Comparison of ENCODE assay signal across 8 mouse cellular contexts in genomic region chr7:133759611-133760353, GRCm38 (mm10). TPM values are rescaled to one million over a fixed set of nuclear protein-coding genes. Genes with fewer than 3 reads are reported as not detected.
A peak's percentile ranks its signal among the peaks of the same experiment; 100 is the strongest.
DNase-seq lines count a peak whose midpoint lies in the region; ATAC-seq lines count a peak whose summit lies in the region.

No protein-coding gene starts in this region.

- H3K9ac ChIP-seq in forebrain, embryonic 16.5 days (replicated peaks; ENCODE audit: low read depth, low read length): peak overlapping the region; percentile 43
- peak overlapping the region; percentile 28; the same call in 1 of the 2 replicates for H3K9ac ChIP-seq in limb, embryonic 12.5 days (replicated peaks)
- H3K9ac ChIP-seq in stomach, embryonic 14.5 days (replicated peaks; ENCODE audit: low read depth, low read length): no peak overlapping the region

- WGBS in forebrain, embryonic 16.5 days: 2% methylated on average over 27 of the region's 27 CpGs
- WGBS in limb, embryonic 12.5 days: 8% methylated on average over 27 of the region's 27 CpGs
- WGBS in stomach, embryonic 14.5 days: 17% methylated on average over 27 of the region's 27 CpGs

- peak overlapping the region; percentile 79 for H3K27ac ChIP-seq in forebrain, embryonic 16.5 days (ENCODE audit: low read length)
- peak overlapping the region; percentile 68 for H3K27ac ChIP-seq in limb, embryonic 12.5 days
- H3K27ac ChIP-seq in stomach, embryonic 14.5 days (ENCODE audit: low read length): no peak overlapping the region

- H3K36me3 ChIP-seq in forebrain, embryonic 16.5 days (ENCODE audit: control insufficient read depth, insufficient read depth): no peaks in the 10 kb centered on the region
- no peaks in the 10 kb centered on the region for H3K36me3 ChIP-seq in limb, embryonic 12.5 days
- no peaks in the 10 kb centered on the region for H3K36me3 ChIP-seq in stomach, embryonic 14.5 days (ENCODE audit: control insufficient read depth, insufficient read depth, low read length)

- peak; percentile 92 for ATAC-seq in forebrain, embryonic 16.5 days
- peak; percentile 52; the same call in 1 of the 2 replicates for ATAC-seq in limb, embryonic 12.5 days (ENCODE audit: insufficient number of reproducible peaks, insufficient read depth, low FRiP score, low TSS enrichment, low read depth)
- ATAC-seq in stomach, embryonic 14.5 days (ENCODE audit: insufficient number of reproducible peaks, insufficient read depth, low FRiP score, low read depth): no peak
- ATAC-seq in megakaryocyte progenitor cell, adult 5-6 weeks (replicated peaks; ENCODE audit: poor library complexity): no peak

- H3K27me3 ChIP-seq in forebrain, embryonic 16.5 days (replicated peaks; ENCODE audit: control insufficient read depth, insufficient read depth, low read length): no peaks in the 10 kb centered on the region
- no peaks in the 10 kb centered on the region for H3K27me3 ChIP-seq in limb, embryonic 12.5 days
- H3K27me3 ChIP-seq in stomach, embryonic 14.5 days (ENCODE audit: control insufficient read depth, insufficient read depth, low read length): no peaks in the 10 kb centered on the region

- DNase-seq in right cerebral cortex, postnatal 10 days (ENCODE audit: low spot score in 2 of 2): peak; percentile 55 to 56
- DNase-seq in right cerebral cortex, postnatal 36 days (ENCODE audit: low spot score in 2 of 2): no peak
- DNase-seq in cerebellum, adult 8-10 months: no peak
- no peak for DNase-seq in spleen, postnatal 14 days (ENCODE audit: low spot score in 2 of 2)

- peak overlapping the region; percentile 34 for H3K4me3 ChIP-seq in forebrain, embryonic 16.5 days (replicated peaks; ENCODE audit: low read length)
- H3K4me3 ChIP-seq in limb, embryonic 12.5 days (replicated peaks): peak overlapping the region; percentile 15
- H3K4me3 ChIP-seq in stomach, embryonic 14.5 days (ENCODE audit: low read depth, low read length): no peak overlapping the region

- peak overlapping the region; percentile 56 for H3K4me2 ChIP-seq in forebrain, embryonic 16.5 days (ENCODE audit: low read length)
- H3K4me2 ChIP-seq in limb, embryonic 12.5 days: peak overlapping the region; percentile 48
- peak overlapping the region; percentile 25 for H3K4me2 ChIP-seq in stomach, embryonic 14.5 days (replicated peaks; ENCODE audit: low read depth, low read length)

- no peaks in the 10 kb centered on the region for H3K9me3 ChIP-seq in forebrain, embryonic 16.5 days (ENCODE audit: control insufficient read depth, low read length)
- H3K9me3 ChIP-seq in limb, embryonic 12.5 days: no peaks in the 10 kb centered on the region
- H3K9me3 ChIP-seq in stomach, embryonic 14.5 days (ENCODE audit: control insufficient read depth, low read depth, low read length): no peaks in the 10 kb centered on the region

- peaks cover 24% of the 10 kb centered on the region for H3K4me1 ChIP-seq in forebrain, embryonic 16.5 days (replicated peaks; ENCODE audit: control insufficient read depth, insufficient read depth, low read length)
- 0 out of 2 replicates have a peak, but pooled peaks cover 3% of the 10 kb centered on the region for H3K4me1 ChIP-seq in limb, embryonic 12.5 days (replicated peaks)
- no peaks in the 10 kb centered on the region for H3K4me1 ChIP-seq in stomach, embryonic 14.5 days (ENCODE audit: control insufficient read depth, insufficient read depth, low read length)

RNA-seq across cellular contexts. Expression of gene Fank1, which starts 16.9 kb away (rescaled TPM):
- 3.0 and 3.3 TPM in 2 replicates for polyA plus RNA-seq in forebrain, embryonic 16.5 days (2015; fragmentation: Nextera tagmentation; extraction: Ambion mirVana)
- polyA plus RNA-seq in limb, embryonic 12.5 days (2016; fragmentation: Nextera tagmentation; extraction: Ambion mirVana): 0.16 TPM in 1 of 2 replicates, not detected in the other
- polyA plus RNA-seq in stomach, embryonic 14.5 days (2014; fragmentation: Nextera tagmentation; extraction: Ambion mirVana): 0.20 and 0.36 TPM in 2 replicates
- total RNA-seq in megakaryocyte progenitor cell, adult 5-6 weeks (2015): not detected in 2 replicates
- not detected in 2 replicates for total RNA-seq in megakaryocyte progenitor cell, adult 5-6 weeks (2017)

RNA-seq across cellular contexts. Expression of gene Dhx32, which starts 22.7 kb away (rescaled TPM):
- 50.8 and 51.0 TPM in 2 replicates for polyA plus RNA-seq in forebrain, embryonic 16.5 days (2015; fragmentation: Nextera tagmentation; extraction: Ambion mirVana)
- 18.3 and 18.6 TPM in 2 replicates for polyA plus RNA-seq in limb, embryonic 12.5 days (2016; fragmentation: Nextera tagmentation; extraction: Ambion mirVana)
- 33.4 and 36.6 TPM in 2 replicates for polyA plus RNA-seq in stomach, embryonic 14.5 days (2014; fragmentation: Nextera tagmentation; extraction: Ambion mirVana)
- total RNA-seq in megakaryocyte progenitor cell, adult 5-6 weeks (2015): 8.4 and 11.0 TPM in 2 replicates
- total RNA-seq in megakaryocyte progenitor cell, adult 5-6 weeks (2017): 21.7 and 23.6 TPM in 2 replicates

RNA-seq across cellular contexts. Expression of gene Uros, which starts 49.9 kb away (rescaled TPM):
- 51.5 and 57.6 TPM in 2 replicates for polyA plus RNA-seq in forebrain, embryonic 16.5 days (2015; fragmentation: Nextera tagmentation; extraction: Ambion mirVana)
- 29.3 and 31.6 TPM in 2 replicates for polyA plus RNA-seq in limb, embryonic 12.5 days (2016; fragmentation: Nextera tagmentation; extraction: Ambion mirVana)
- polyA plus RNA-seq in stomach, embryonic 14.5 days (2014; fragmentation: Nextera tagmentation; extraction: Ambion mirVana): 30.7 and 32.1 TPM in 2 replicates
- 14.3 and 21.7 TPM in 2 replicates for total RNA-seq in megakaryocyte progenitor cell, adult 5-6 weeks (2015)
- total RNA-seq in megakaryocyte progenitor cell, adult 5-6 weeks (2017): 18.3 and 23.3 TPM in 2 replicates

RNA-seq across cellular contexts. Expression of gene Bccip, which starts 50.6 kb away (rescaled TPM):
- polyA plus RNA-seq in forebrain, embryonic 16.5 days (2015; fragmentation: Nextera tagmentation; extraction: Ambion mirVana): 110 and 115 TPM in 2 replicates
- 206 and 207 TPM in 2 replicates for polyA plus RNA-seq in limb, embryonic 12.5 days (2016; fragmentation: Nextera tagmentation; extraction: Ambion mirVana)
- polyA plus RNA-seq in stomach, embryonic 14.5 days (2014; fragmentation: Nextera tagmentation; extraction: Ambion mirVana): 160 and 162 TPM in 2 replicates
- total RNA-seq in megakaryocyte progenitor cell, adult 5-6 weeks (2015): 106 TPM in 2 replicates
- 105 and 140 TPM in 2 replicates for total RNA-seq in megakaryocyte progenitor cell, adult 5-6 weeks (2017)

Comparison
In these comparisons a context has a peak if more than half of its experiments do, and no peak if none do; other contexts are left out.
1. DNase-seq: peak in right cerebral cortex, postnatal 10 days (2 of 2); none in right cerebral cortex, postnatal 36 days (0 of 2), cerebellum, adult 8-10 months (single experiment) and spleen, postnatal 14 days (0 of 2).
2. ATAC-seq: peak in forebrain, embryonic 16.5 days (single experiment) and limb, embryonic 12.5 days (single experiment); none in stomach, embryonic 14.5 days (single experiment) and megakaryocyte progenitor cell, adult 5-6 weeks (single experiment).
3. Peak in every context shown above with its lines, with median percentiles within 50 percentile points of each other: H3K4me2 ChIP-seq.